Mouse (Mus musculus) monocyte, adult 5-6 weeks (primary cell): ENCODE data around the gene Dleu7. TPM values are rescaled to one million over a fixed set of nuclear protein-coding genes. Genes with fewer than 3 reads are reported as not detected.

ENCODE experiments used
- ATAC-seq: fragments of 153-309, 156-312 bp; replicated peaks from 2 replicates; pipeline ENCODE4 v1.8.0; 2017; ENCODE audit warnings: mild to moderate bottlenecking; ENCODE audit not compliant: low TSS enrichment, insufficient number of reproducible peaks, severe bottlenecking, poor library complexity, low FRiP score
- total RNA-seq: library from RNA; stranded (forward); fragments of 200-1000, 200-491, 200-594 nt; gene quantifications from 3 replicates; pipeline ENCODE4 v1.2.3, GENCODE M21; 2017

Gene Dleu7
- total RNA-seq, 1 experiment from 2014 or later: not detected

DNA sequence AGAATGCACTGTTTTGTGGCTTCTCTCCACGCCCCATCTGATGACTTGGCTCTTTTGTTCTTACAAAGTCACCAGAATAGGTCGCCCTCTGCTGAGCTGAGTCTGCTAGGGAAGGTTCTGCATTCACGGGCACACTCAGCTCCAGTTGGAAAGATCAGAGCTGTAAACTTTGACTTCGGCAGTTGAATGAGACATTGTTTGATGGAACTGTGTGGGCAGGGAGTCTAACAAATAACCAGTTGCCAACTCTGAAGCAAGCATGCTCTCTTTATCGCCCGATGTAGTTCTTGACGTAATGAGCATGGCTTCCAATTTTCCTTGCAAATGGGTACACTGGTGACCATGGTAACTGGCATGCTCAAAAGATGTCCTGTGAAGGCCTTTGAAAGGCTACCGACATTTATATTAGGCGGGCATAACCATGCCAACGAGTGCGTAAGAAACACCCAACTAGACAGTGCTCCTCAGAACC is 66.2 kb downstream of the Dleu7 start:
- ATAC-seq: no peak

Other genes starting within 250 kb of the Dleu7 start
- 12.2 to 18.4 TPM (median 16.7 TPM) in 3 replicates for gene Rnaseh2b, start 458 bp downstream of the Dleu7 start, total RNA-seq
- gene Gucy1b2, start 163.2 kb upstream of the Dleu7 start, total RNA-seq: not detected in 3 replicates